Mouse (Mus musculus): ENCODE results near the gene Wrnip1. TPM values are rescaled to one million over a fixed set of nuclear protein-coding genes. Genes with fewer than 3 reads are reported as not detected.

The Wrnip1 gene
- total and polyA plus RNA-seq, 2 experiments from 2014 or later, result 11.2 to 33.1 TPM

- no peak overlapping the region for H3K27ac ChIP-seq (ENCODE audit: low read depth)
- TF ChIP-seq EP300 (IDR thresholded peaks at IDR 0.05; ENCODE audit: low read depth), result no peak
- TF ChIP-seq CTCF (IDR thresholded peaks at IDR 0.05; ENCODE audit: low read depth), result no peak
- no peak overlapping the region for H3K9ac ChIP-seq (replicated peaks; ENCODE audit: low read depth, low read length)
- ATAC-seq (ENCODE audit: insufficient read depth, low read depth) (no peak), DNase-seq (ENCODE audit: low spot score) (no peak)
- WGBS, result 80% methylated on average over 3 of the region's 3 CpGs
- H3K4me1 ChIP-seq (ENCODE audit: control insufficient read depth, insufficient read depth), result 0 out of 2 replicates have a peak, but pooled peaks cover 4% of the 10 kb centered on the region
- no peak overlapping the region for H3K4me3 ChIP-seq (ENCODE audit: low read depth, low read length)
- H3K27me3 ChIP-seq (ENCODE audit: control insufficient read depth, insufficient read depth, low read length), result no peaks in the 10 kb centered on the region
- no peak overlapping the region for H3K4me2 ChIP-seq (ENCODE audit: low read depth, low read length)
- H3K9me3 ChIP-seq (replicated peaks; ENCODE audit: control insufficient read depth, low read length), result no peaks in the 10 kb centered on the region
- H3K36me3 ChIP-seq (replicated peaks; ENCODE audit: control insufficient read depth, insufficient read depth, low read length), result no peaks in the 10 kb centered on the region
These were observed 39.5 kb downstream of the Wrnip1 start for GRCm38 (mm10) chr13:32841349-32841748.

GRCm38 (mm10) chr13:32846221-32846620, 44.4 kb downstream of the Wrnip1 start:
- Histone ChIP-seq H3K4me3 (ENCODE audit: low read depth, low read length) (no peak overlapping the region), H3K27ac (ENCODE audit: low read depth) (no peak overlapping the region), H3K27me3 (ENCODE audit: control insufficient read depth, insufficient read depth, low read length) (no peaks in the 10 kb centered on the region), H3K36me3 (replicated peaks; ENCODE audit: control insufficient read depth, insufficient read depth, low read length) (no peaks in the 10 kb centered on the region), H3K9ac (replicated peaks; ENCODE audit: low read depth, low read length) (no peak overlapping the region), H3K4me1 (ENCODE audit: control insufficient read depth, insufficient read depth) (peaks cover 13% of the 10 kb centered on the region; the same call in 1 of the 2 replicates), H3K9me3 (replicated peaks; ENCODE audit: control insufficient read depth, low read length) (no peaks in the 10 kb centered on the region), H3K4me2 (ENCODE audit: low read depth, low read length) (no peak overlapping the region)
- no peak for TF ChIP-seq EP300 (IDR thresholded peaks at IDR 0.05; ENCODE audit: low read depth)
- no peak for TF ChIP-seq CTCF (IDR thresholded peaks at IDR 0.05; ENCODE audit: low read depth)
- ATAC-seq (ENCODE audit: insufficient read depth, low read depth) (no peak), DNase-seq (ENCODE audit: low spot score) (no peak)

- ATAC-seq (ENCODE audit: insufficient read depth, low read depth) (no peak), DNase-seq (ENCODE audit: low spot score) (no peak)
- no peaks in the 10 kb centered on the region for H3K9me3 ChIP-seq (replicated peaks; ENCODE audit: control insufficient read depth, low read length)
- H3K9ac ChIP-seq (replicated peaks; ENCODE audit: low read depth, low read length), result no peak overlapping the region
- no peak overlapping the region for H3K4me3 ChIP-seq (ENCODE audit: low read depth, low read length)
- H3K27ac ChIP-seq (ENCODE audit: low read depth), result no peak overlapping the region
- WGBS, result 39% methylated on average over 4 of the region's 4 CpGs
- H3K27me3 ChIP-seq (ENCODE audit: control insufficient read depth, insufficient read depth, low read length), result no peaks in the 10 kb centered on the region
- H3K4me2 ChIP-seq (ENCODE audit: low read depth, low read length), result no peak overlapping the region
- no peak for TF ChIP-seq CTCF (IDR thresholded peaks at IDR 0.05; ENCODE audit: low read depth)
- TF ChIP-seq EP300 (IDR thresholded peaks at IDR 0.05; ENCODE audit: low read depth), result no peak
- peaks cover 18% of the 10 kb centered on the region for H3K4me1 ChIP-seq (ENCODE audit: control insufficient read depth, insufficient read depth)
- H3K36me3 ChIP-seq (replicated peaks; ENCODE audit: control insufficient read depth, insufficient read depth, low read length), result no peaks in the 10 kb centered on the region
These were observed 47.3 kb downstream of the Wrnip1 start for GRCm38 (mm10) chr13:32849092-32849491.

GRCm38 (mm10) chr13:32849531-32850123, 47.8 kb downstream of the Wrnip1 start:
- no peak for TF ChIP-seq CTCF (IDR thresholded peaks at IDR 0.05; ENCODE audit: low read depth)
- TF ChIP-seq EP300 (IDR thresholded peaks at IDR 0.05; ENCODE audit: low read depth), result no peak
- H3K27me3 ChIP-seq (ENCODE audit: control insufficient read depth, insufficient read depth, low read length), result no peaks in the 10 kb centered on the region
- peak overlapping the region; percentile 38; the same call in 1 of the 2 replicates for H3K4me2 ChIP-seq (ENCODE audit: low read depth, low read length)
- DNase-seq (ENCODE audit: low spot score) (no peak), ATAC-seq (ENCODE audit: insufficient read depth, low read depth) (no peak)
- H3K27ac ChIP-seq (ENCODE audit: low read depth), result no peak overlapping the region
- H3K9ac ChIP-seq (replicated peaks; ENCODE audit: low read depth, low read length), result no peak overlapping the region
- H3K4me1 ChIP-seq (ENCODE audit: control insufficient read depth, insufficient read depth), result peaks cover 18% of the 10 kb centered on the region
- H3K36me3 ChIP-seq (replicated peaks; ENCODE audit: control insufficient read depth, insufficient read depth, low read length), result no peaks in the 10 kb centered on the region
- no peaks in the 10 kb centered on the region for H3K9me3 ChIP-seq (replicated peaks; ENCODE audit: control insufficient read depth, low read length)
- H3K4me3 ChIP-seq (ENCODE audit: low read depth, low read length), result no peak overlapping the region

GRCm38 (mm10) chr13:32850156-32850555, 48.3 kb downstream of the Wrnip1 start:
- H3K4me3 ChIP-seq (ENCODE audit: low read depth, low read length), result no peak overlapping the region
- H3K4me2 ChIP-seq (ENCODE audit: low read depth, low read length), result peak overlapping the region; percentile 38
- ATAC-seq (ENCODE audit: insufficient read depth, low read depth) (no peak), DNase-seq (ENCODE audit: low spot score) (no peak)
- peaks cover 18% of the 10 kb centered on the region for H3K4me1 ChIP-seq (ENCODE audit: control insufficient read depth, insufficient read depth)
- no peaks in the 10 kb centered on the region for H3K9me3 ChIP-seq (replicated peaks; ENCODE audit: control insufficient read depth, low read length)
- no peak overlapping the region for H3K27ac ChIP-seq (ENCODE audit: low read depth)
- H3K9ac ChIP-seq (replicated peaks; ENCODE audit: low read depth, low read length), result no peak overlapping the region
- TF ChIP-seq CTCF (IDR thresholded peaks at IDR 0.05; ENCODE audit: low read depth) (no peak), EP300 (IDR thresholded peaks at IDR 0.05; ENCODE audit: low read depth) (no peak)
- 62% methylated on average over 1 of the region's 1 CpGs for WGBS
- no peaks in the 10 kb centered on the region for H3K36me3 ChIP-seq (replicated peaks; ENCODE audit: control insufficient read depth, insufficient read depth, low read length)
- H3K27me3 ChIP-seq (ENCODE audit: control insufficient read depth, insufficient read depth, low read length), result no peaks in the 10 kb centered on the region

Data from heart, postnatal 0 days (tissue).